In genomic region chrX:159409253-159409652, GRCm38 (mm10) we compare ENCODE assay signal across 9 mouse cellular contexts. TPM values are rescaled to one million over a fixed set of nuclear protein-coding genes. Genes with fewer than 3 reads are reported as not detected.
DNase-seq lines count a peak whose midpoint lies in the region; ATAC-seq and TF ChIP-seq lines count a peak whose summit lies in the region.
"Had no signal": no experiment of that assay in that cellular context is flagged by ENCODE, and none has a peak within 500 bp of the region (broad histone marks: within the 10 kb centered on the region; RNA-seq: fewer than 3 reads in every experiment).

No protein-coding gene starts in this region.

- no peak overlapping the region for H3K4me3 ChIP-seq in stomach, postnatal 0 days (ENCODE audit: low read depth, low read length)

- no peaks in the 10 kb centered on the region for H3K27me3 ChIP-seq in stomach, postnatal 0 days (ENCODE audit: control insufficient read depth, insufficient read depth, low read length)

- no peak for ATAC-seq in stomach, postnatal 0 days (ENCODE audit: low FRiP score, low TSS enrichment)

- no peak overlapping the region for H3K4me2 ChIP-seq in stomach, postnatal 0 days (replicated peaks; ENCODE audit: low read depth)

- TF ChIP-seq EP300 in stomach, postnatal 0 days (optimal IDR thresholded peaks at IDR 0.05), result no peak

- DNase-seq in adrenal gland, postnatal 36 days, result peak; percentile 8 to 35
- DNase-seq in adrenal gland, adult 8-10 months, result no peak
- DNase-seq in left cerebral cortex, adult 18-20 months (ENCODE audit: low spot score in 2 of 2), result peak; percentile 3 to 13
- no peak for DNase-seq in left cerebral cortex, adult 9 months (ENCODE audit: low spot score in 2 of 2)
- peak; percentile 69 for DNase-seq in T-cell, adult 2 months (ENCODE audit: low spot score)
- peak; percentile 50 for DNase-seq in embryo, embryonic 11 days
- no peak for DNase-seq in stomach, postnatal 0 days (ENCODE audit: low spot score)
- no peak for DNase-seq in gastrocnemius, postnatal 14 days

- H3K27ac ChIP-seq in stomach, postnatal 0 days (replicated peaks), result no peak overlapping the region
- H3K27ac ChIP-seq: macrophage had no signal

- intact Hi-C loops in gastrocnemius, postnatal 14 days (cut with DNase I; ENCODE audit: low total_unique reads), result no loop called here

- no peaks in the 10 kb centered on the region for H3K36me3 ChIP-seq in stomach, postnatal 0 days (ENCODE audit: control insufficient read depth, insufficient read depth, low read length)

- H3K4me1 ChIP-seq in stomach, postnatal 0 days (replicated peaks; ENCODE audit: control insufficient read depth, insufficient read depth), result no peaks in the 10 kb centered on the region

- no peaks in the 10 kb centered on the region for H3K9me3 ChIP-seq in stomach, postnatal 0 days (ENCODE audit: control insufficient read depth, low read length)

- peak; percentile 64 for TF ChIP-seq CTCF in stomach, postnatal 0 days (IDR thresholded peaks at IDR 0.05; ENCODE audit: low read depth)

- no peak overlapping the region for H3K9ac ChIP-seq in stomach, postnatal 0 days (ENCODE audit: low read length)

- WGBS in stomach, postnatal 0 days, result 34% methylated on average over 4 of the region's 4 CpGs

RNA-seq across cellular contexts. Expression of gene Map7d2, which starts 5.1 kb away (rescaled TPM):
- 1 to 10 TPM; 1.5 to 3.9 TPM for total RNA-seq in adrenal gland, postnatal 36 days (2021)
- 1 to 10 TPM; 3.1 to 5.7 (median 4.5) TPM for total RNA-seq in adrenal gland, adult 8-10 months (2022)
- total RNA-seq in left cerebral cortex, adult 18-20 months (2021), result 100 to 1,000 TPM; 112 to 127 TPM
- polyA plus RNA-seq in stomach, postnatal 0 days (2015; fragmentation: Nextera tagmentation; extraction: Ambion mirVana), result 1.3 and 1.4 TPM in 2 replicates
- under 1 TPM; 0.16 to 0.82 TPM for total RNA-seq in gastrocnemius, postnatal 14 days (2021)
- polyA plus RNA-seq: macrophage had no signal

RNA-seq across cellular contexts. Expression of gene Eif1ax, which starts 37.3 kb away (rescaled TPM):
- total RNA-seq in adrenal gland, postnatal 36 days (2021), result 100 to 1,000 TPM; 102 to 113 TPM
- 100 to 1,000 TPM in 1 of 4 experiments, 10 to 100 TPM in 3; 68.9 to 106 (median 84.4) TPM for total RNA-seq in adrenal gland, adult 8-10 months (2022)
- 100 to 1,000 TPM; 121 to 128 TPM for total RNA-seq in left cerebral cortex, adult 18-20 months (2021)
- polyA plus RNA-seq in stomach, postnatal 0 days (2015; fragmentation: Nextera tagmentation; extraction: Ambion mirVana), result 78.5 and 83.2 TPM in 2 replicates
- 10 to 100 TPM; 74.1 to 76.0 TPM for total RNA-seq in gastrocnemius, postnatal 14 days (2021)

Comparison
In these comparisons a context has a peak if more than half of its experiments do, and no peak if none do; other contexts are left out.
1. DNase-seq: peak in adrenal gland, postnatal 36 days (2 of 2), left cerebral cortex, adult 18-20 months (2 of 2), T-cell, adult 2 months (single experiment) and embryo, embryonic 11 days (single experiment); none in adrenal gland, adult 8-10 months (single experiment), left cerebral cortex, adult 9 months (0 of 2), stomach, postnatal 0 days (single experiment) and gastrocnemius, postnatal 14 days (single experiment).
2. RNA of gene Map7d2, which starts 5.1 kb away (total RNA-seq): 112 to 127 TPM in left cerebral cortex, adult 18-20 months; 3.1 to 5.7 TPM in adrenal gland, adult 8-10 months, 1.5 to 3.9 TPM in adrenal gland, postnatal 36 days and 0.16 to 0.82 TPM in gastrocnemius, postnatal 14 days; every median in the first group is over 10 times any median in the second.